Mouse (Mus musculus): ENCODE data around the gene Gm44805. TPM values are rescaled to one million over a fixed set of nuclear protein-coding genes. Genes with fewer than 3 reads are reported as not detected.

The Gm44805 gene
- total and polyA plus RNA-seq, 3 experiments = not detected

- Histone ChIP-seq H3K79me2 (replicated peaks; ENCODE audit: control insufficient read depth, extremely low read depth, insufficient read depth, poor library complexity, severe bottlenecking) (peaks cover 17% of the 10 kb centered on the region), H3K4me1 (ENCODE audit: control insufficient read depth in 1 of 2, insufficient read depth in 2 of 2) (peaks cover 4 to 30% of the 10 kb centered on the region in 2 experiments; a peak in 3 of 4 replicates), H3K9me3 (replicated peaks; ENCODE audit: low read length) (peaks cover 9% of the 10 kb centered on the region), H3K4me3 (replicated peaks in 1 of 3; ENCODE audit: low read depth in 2 of 3, low read length in 2 of 3, poor library complexity in 1 of 3) (no peak overlapping the region), H3K27ac (ENCODE audit: insufficient read depth, low read depth) (no peak overlapping the region), H3K4me2 (ENCODE audit: insufficient read depth, low read depth, poor library complexity, severe bottlenecking) (no peak overlapping the region), H3K36me3 (replicated peaks in 1 of 2; ENCODE audit: control insufficient read depth in 1 of 2, insufficient read depth in 1 of 2, low read length in 1 of 2) (peaks cover 3 to 9% of the 10 kb centered on the region in 2 experiments), H3K9ac (ENCODE audit: insufficient read depth, low read depth) (no peak overlapping the region), H3K27me3 (replicated peaks) (no peaks in the 10 kb centered on the region)
- dilution Hi-C loops (cut with MboI; ENCODE audit: extremely low pct_ligation_motif_present, extremely low pct_unique_long_range_greater_than_20kb, low sequenced_read_pairs) (no loop called here), in situ Hi-C loops (cut with MboI; ENCODE audit: low pct_ligation_motif_present, low pct_unique_long_range_greater_than_20kb, low sequenced_read_pairs) (no loop called here)
- TF ChIP-seq HCFC1 (IDR thresholded peaks at IDR 0.05; ENCODE audit: low read depth, low read length) = no peak
- TF ChIP-seq MAFK (IDR thresholded peaks at IDR 0.05; ENCODE audit: insufficient replicate concordance, low read length) = peak; percentile 63; the same call in 1 of the 2 replicates
- TF ChIP-seq MAZ (IDR thresholded peaks at IDR 0.05; ENCODE audit: low read depth, low read length) = no peak
- TF ChIP-seq ELF1 (IDR thresholded peaks at IDR 0.05; ENCODE audit: low read depth, low read length) = no peak
- DNase-seq (ENCODE audit: extremely low read depth) = no peak
Measured at GRCm38 (mm10) chr7:19718297-19718952, 37.2 kb upstream of the Gm44805 start.

- Histone ChIP-seq H3K4me2 (ENCODE audit: insufficient read depth, low read depth, poor library complexity, severe bottlenecking) (no peak overlapping the region), H3K9me3 (replicated peaks; ENCODE audit: low read length) (peaks cover 9% of the 10 kb centered on the region), H3K27me3 (replicated peaks) (no peaks in the 10 kb centered on the region), H3K36me3 (replicated peaks in 1 of 2; ENCODE audit: control insufficient read depth in 1 of 2, insufficient read depth in 1 of 2, low read length in 1 of 2) (peaks cover 12 to 19% of the 10 kb centered on the region in 2 experiments), H3K79me2 (replicated peaks; ENCODE audit: control insufficient read depth, extremely low read depth, insufficient read depth, poor library complexity, severe bottlenecking) (peaks cover 18% of the 10 kb centered on the region), H3K4me3 (replicated peaks in 1 of 3; ENCODE audit: low read depth in 2 of 3, low read length in 2 of 3, poor library complexity in 1 of 3) (no peak overlapping the region), H3K4me1 (ENCODE audit: control insufficient read depth in 1 of 2, insufficient read depth in 2 of 2) (peaks cover 9 to 33% of the 10 kb centered on the region in 2 experiments; a peak in 3 of 4 replicates), H3K9ac (ENCODE audit: insufficient read depth, low read depth) (no peak overlapping the region), H3K27ac (ENCODE audit: insufficient read depth, low read depth) (no peak overlapping the region)
- DNase-seq (ENCODE audit: extremely low read depth) = no peak
- TF ChIP-seq CHD1 (IDR thresholded peaks at IDR 0.05; ENCODE audit: low read depth, low read length) (no peak), ZMIZ1 (IDR thresholded peaks at IDR 0.05; ENCODE audit: low read depth, low read length) (no peak), BHLHE40 (IDR thresholded peaks at IDR 0.05; ENCODE audit: low read depth, low read length) (no peak), GABPA (IDR thresholded peaks at IDR 0.05; ENCODE audit: insufficient replicate concordance, low read depth, low read length) (no peak), IRF4 (IDR thresholded peaks at IDR 0.05; ENCODE audit: low read depth, low read length) (no peak), ETS1 (conservative IDR thresholded peaks at IDR 0.05; ENCODE audit: low read depth, low read length) (no peak), MYC (IDR thresholded peaks at IDR 0.05; ENCODE audit: low read depth, low read length) (no peak), JUN (IDR thresholded peaks at IDR 0.05; ENCODE audit: insufficient read depth, low read depth, low read length) (no peak), NELFE (IDR thresholded peaks at IDR 0.05; ENCODE audit: low read depth, low read length) (no peak), MAZ (IDR thresholded peaks at IDR 0.05; ENCODE audit: low read depth, low read length) (no peak), SIN3A (IDR thresholded peaks at IDR 0.05; ENCODE audit: low read length) (no peak)
- dilution Hi-C loops (cut with MboI; ENCODE audit: extremely low pct_ligation_motif_present, extremely low pct_unique_long_range_greater_than_20kb, low sequenced_read_pairs) (no loop called here), in situ Hi-C loops (cut with MboI; ENCODE audit: low pct_ligation_motif_present, low pct_unique_long_range_greater_than_20kb, low sequenced_read_pairs) (no loop called here)
Measured at GRCm38 (mm10) chr7:19717346-19717745, 36.1 kb upstream of the Gm44805 start.
